Mouse (Mus musculus) frontal cortex, adult 2 months (tissue): ENCODE results near the gene Ddah2. TPM values are rescaled to one million over a fixed set of nuclear protein-coding genes. Genes with fewer than 3 reads are reported as not detected.
"Not testable (repeated sequence)": the region's sequence is repeated elsewhere in the genome, so short reads cannot be mapped to it uniquely, and the experiment has no call there.

Source experiments
- DNase-seq, 2 experiments: peaks; one replicate each; pipeline ENCODE4 v3.0.0; 2022; ENCODE audit warnings: low spot score in 1 of 2; ENCODE audit errors: extremely low spot score in 1 of 2
- polyA plus RNA-seq: library from polyadenylated mRNA; depleted of rRNA; stranded (reverse); fragments of >200 nt; gene quantifications from 2 replicates; pipeline ENCODE4 v1.2.3, GENCODE M21; 2012

The Ddah2 gene
- polyA plus RNA-seq, 1 experiment = 42.8 TPM

- DNase-seq = no peak
Observed at GRCm38 (mm10) chr17:35026206-35026605, 32.6 kb upstream of the Ddah2 start.

GRCm38 (mm10) chr17:35027277-35028068 is 31.4 kb upstream of the Ddah2 start, which contains the start of gene Sapcd1:
Gene Sapcd1 (minus strand): TSS chr17:35028016.
- no peak for DNase-seq

- no peak for DNase-seq
Observed at GRCm38 (mm10) chr17:35028315-35028714, 30.5 kb upstream of the Ddah2 start.

GRCm38 (mm10) chr17:35029691-35030532 is 28.9 kb upstream of the Ddah2 start:
- no peak for DNase-seq

GRCm38 (mm10) chr17:35031272-35031671 is 27.6 kb upstream of the Ddah2 start:
- no peak for DNase-seq

- DNase-seq = no peak
Observed at GRCm38 (mm10) chr17:35031880-35032279, 27.0 kb upstream of the Ddah2 start.

GRCm38 (mm10) chr17:35032323-35032870 is 26.4 kb upstream of the Ddah2 start:
- no peak for DNase-seq

- not testable (repeated sequence) for DNase-seq
Observed at GRCm38 (mm10) chr17:35033703-35034102, 25.1 kb upstream of the Ddah2 start.

- no peak for DNase-seq
Observed at GRCm38 (mm10) chr17:35034896-35035295, 23.9 kb upstream of the Ddah2 start.

GRCm38 (mm10) chr17:35039121-35039873 is 19.5 kb upstream of the Ddah2 start:
- peak; percentile 37 to 56 for DNase-seq

GRCm38 (mm10) chr17:35043794-35044193 is 15.0 kb upstream of the Ddah2 start:
- no peak for DNase-seq

- no peak for DNase-seq
Observed at GRCm38 (mm10) chr17:35044904-35045806, 13.7 kb upstream of the Ddah2 start.

GRCm38 (mm10) chr17:35045807-35046680 is 12.8 kb upstream of the Ddah2 start:
- no peak for DNase-seq

- peak; percentile 89 to 94 for DNase-seq
Observed at GRCm38 (mm10) chr17:35046681-35047455, 12.0 kb upstream of the Ddah2 start, which contains the start of gene Msh5. Gene Msh5 (minus strand): TSS chr17:35046745.

- DNase-seq = no peak
Observed at GRCm38 (mm10) chr17:35047688-35048087, 11.1 kb upstream of the Ddah2 start.

- no peak for DNase-seq
Observed at GRCm38 (mm10) chr17:35048149-35048931, 10.5 kb upstream of the Ddah2 start.

- no peak for DNase-seq
Observed at GRCm38 (mm10) chr17:35048932-35049440, 9.8 kb upstream of the Ddah2 start.
